In genomic region chr5:43661997-43662961, GRCm38 (mm10) we compare ENCODE assay signal across 8 mouse cellular contexts. TPM values are rescaled to one million over a fixed set of nuclear protein-coding genes. Genes with fewer than 3 reads are reported as not detected.
DNase-seq lines count a peak whose midpoint lies in the region; ATAC-seq lines count a peak whose summit lies in the region.

TSS of gene Cc2d2a (plus strand) at chr5:43662346.

- H3K4me2 ChIP-seq in forebrain, embryonic 13.5 days: peak within 1 kb of the TSS; percentile 54

- H3K4me1 ChIP-seq in brown adipose tissue, adult 24 weeks (ENCODE audit: control insufficient read depth, insufficient read depth, insufficient read length, low read length): peaks cover 3% of the 10 kb centered on the region
- peaks cover 37% of the 10 kb centered on the region for H3K4me1 ChIP-seq in forebrain, embryonic 13.5 days

- H3K27ac ChIP-seq in brown adipose tissue, adult 24 weeks (replicated peaks; ENCODE audit: low read depth, low read length): peak within 1 kb of the TSS; percentile 36; the same call in 1 of the 2 replicates
- peak within 1 kb of the TSS; percentile 72 for H3K27ac ChIP-seq in forebrain, embryonic 13.5 days

- DNase-seq in Muller cell, postnatal 12 days (ENCODE audit: inconsistent ontology term): peak; percentile 79
- peak; percentile 48 for DNase-seq in heart, postnatal 4 days
- peak in 1 of 2 experiments; percentile 27 for DNase-seq in layer of hippocampus, adult 8-10 months (ENCODE audit: low spot score in 2 of 2)
- DNase-seq in lung, postnatal 10 days: peak; percentile 56
- DNase-seq in retina, postnatal 1 day: peak; percentile 86
- DNase-seq in spleen, postnatal 10 days (ENCODE audit: low spot score in 2 of 2): no peak

- WGBS in forebrain, embryonic 13.5 days: 4% methylated on average over 19 of the region's 19 CpGs

- H3K9ac ChIP-seq in forebrain, embryonic 13.5 days: peak within 1 kb of the TSS; percentile 54

- peak; percentile 77 for ATAC-seq in forebrain, embryonic 13.5 days

- H3K27me3 ChIP-seq in forebrain, embryonic 13.5 days: no peaks in the 10 kb centered on the region

- peak within 1 kb of the TSS; percentile 70 for H3K4me3 ChIP-seq in brown adipose tissue, adult 24 weeks (ENCODE audit: insufficient read depth, low read depth, low read length)
- peak within 1 kb of the TSS; percentile 33 for H3K4me3 ChIP-seq in forebrain, embryonic 13.5 days

- H3K36me3 ChIP-seq in forebrain, embryonic 13.5 days (ENCODE audit: poor library complexity, severe bottlenecking): no peaks in the 10 kb centered on the region

- no peaks in the 10 kb centered on the region for H3K9me3 ChIP-seq in forebrain, embryonic 13.5 days (replicated peaks)

RNA-seq across cellular contexts. Expression of gene Cc2d2a, which starts in this region (rescaled TPM):
- 4.3 and 4.9 TPM in 2 replicates for polyA plus RNA-seq in brown adipose tissue, adult 24 weeks (2012; ENCODE audit: insufficient read depth, insufficient read length, missing spikeins)
- polyA plus RNA-seq in forebrain, embryonic 13.5 days (2015; fragmentation: Nextera tagmentation; extraction: Ambion mirVana): 8.7 and 10.0 TPM in 2 replicates
- 10 to 100 TPM; 12.5 to 13.3 TPM for total RNA-seq in heart, postnatal 4 days (2021)
- total RNA-seq in layer of hippocampus, adult 8-10 months (2022): 10 to 100 TPM; 19.5 to 26.2 (median 21.2) TPM

Comparison
In these comparisons a context has a peak if more than half of its experiments do, and no peak if none do; other contexts are left out.
1. DNase-seq: peak in Muller cell, postnatal 12 days (single experiment), heart, postnatal 4 days (single experiment), lung, postnatal 10 days (single experiment) and retina, postnatal 1 day (single experiment); none in spleen, postnatal 10 days (0 of 2).